Mouse (Mus musculus) bone marrow, adult 2 months (tissue): Measurements from ENCODE around the gene Mapk14. TPM values are rescaled to one million over a fixed set of nuclear protein-coding genes. Genes with fewer than 3 reads are reported as not detected.

ENCODE experiments used
- H3K27ac ChIP-seq: fragments of 200-500 bp; 2 replicates; pipeline ENCODE4 v1.5.1; 2012; ENCODE audit warnings: low read depth, mild to moderate bottlenecking, control low read depth, inconsistent platforms, low read length; ENCODE audit not compliant: control insufficient read depth, poor library complexity, insufficient read depth
- H3K4me1 ChIP-seq: fragments of 200-500 bp; 2 replicates; pipeline ENCODE4 v1.6.1; 2011; ENCODE audit warnings: low read length; ENCODE audit not compliant: control insufficient read depth, insufficient read depth
- H3K4me3 ChIP-seq: fragments of 200-500 bp; replicated peaks from 2 replicates; pipeline ENCODE3; 2011; ENCODE audit warnings: mild to moderate bottlenecking, low read depth, low read length, control low read depth; ENCODE audit not compliant: control insufficient read depth
- CTCF ChIP-seq: fragments of 200-500 bp; IDR thresholded peaks from 2 replicates; pipeline ENCODE4 v1.5.1; 2011; ENCODE audit warnings: low read length, control low read depth; ENCODE audit not compliant: control insufficient read depth, insufficient read depth
- POLR2A ChIP-seq: fragments of 200-500 bp; IDR thresholded peaks from 2 replicates; pipeline ENCODE4 v1.6.1; 2011; ENCODE audit warnings: low read depth, mild to moderate bottlenecking, control low read depth, low read length, borderline replicate concordance; ENCODE audit not compliant: control insufficient read depth
- WGBS: fragments of 180-500 bp; shearing (Covaris S2); methylation state at CpG from one replicate; pipeline ENCODE4 v1.1.7; 2018; 5-methylcytosine and 5-hydroxymethylcytosine counted together
- polyA plus RNA-seq: library from polyadenylated mRNA; stranded (reverse); fragments of >200 nt; gene quantifications from 2 replicates; pipeline ENCODE4 v1.2.4, GENCODE M21; 2011; ENCODE audit warnings: low replicate concordance; ENCODE audit not compliant: missing spikeins, insufficient read depth, insufficient read length

Mapk14 gene
- polyA plus RNA-seq, 1 experiment = 100 TPM

DNA sequence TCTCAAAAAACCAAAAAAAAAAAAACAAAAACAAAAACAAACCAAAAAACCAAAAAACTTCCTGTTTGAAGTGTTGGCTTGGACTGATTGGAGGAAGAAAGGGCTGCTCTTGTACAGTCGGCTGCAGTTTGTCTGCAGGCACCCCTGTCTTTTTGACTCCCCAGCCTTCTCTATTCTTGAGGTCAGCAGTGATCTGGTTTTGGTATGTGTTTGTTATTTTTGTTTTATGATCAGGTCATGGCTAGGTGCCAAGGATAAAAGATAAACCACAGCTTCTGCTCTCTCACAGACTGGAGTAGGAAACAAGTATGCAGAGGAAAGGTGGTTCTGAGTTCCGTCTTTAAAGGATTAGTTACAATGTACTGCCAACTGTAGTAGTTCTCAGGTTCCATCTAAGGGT, 11.5 kb downstream of the Mapk14 start:
- Histone ChIP-seq H3K4me1 (peaks cover 3% of the 10 kb centered on the region; the same call in 1 of the 2 replicates), H3K4me3 (no peak overlapping the region), H3K27ac (no peak overlapping the region)
- TF ChIP-seq CTCF (no peak), POLR2A (no peak)
- 25% methylated on average over 2 of the region's 2 CpGs for WGBS

DNA sequence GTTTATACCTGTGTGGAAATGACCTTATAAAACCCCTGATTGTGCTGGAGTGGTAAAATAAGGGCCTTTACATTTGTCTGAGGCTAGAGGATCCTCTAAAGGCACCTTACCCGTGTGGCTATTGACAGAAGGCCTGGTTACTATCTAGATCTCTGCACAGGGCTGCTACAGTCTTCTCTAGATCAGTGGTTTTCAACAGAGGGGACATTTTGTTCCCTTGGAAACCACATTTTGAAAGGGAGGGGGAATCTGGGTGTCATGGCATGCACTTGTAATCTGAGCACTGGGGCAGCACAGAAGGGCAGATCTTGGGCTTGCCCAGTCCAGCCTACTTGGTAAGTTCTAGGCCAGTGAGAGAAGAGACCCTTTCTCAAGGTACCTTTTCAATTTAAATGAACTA, 15.6 kb downstream of the Mapk14 start:
- H3K4me3 ChIP-seq = no peak overlapping the region
- 3% methylated on average over 1 of the region's 1 CpGs for WGBS
- H3K27ac ChIP-seq = no peak overlapping the region
- TF ChIP-seq CTCF (no peak), POLR2A (no peak)
- peaks cover 3% of the 10 kb centered on the region; the same call in 1 of the 2 replicates for H3K4me1 ChIP-seq

DNA sequence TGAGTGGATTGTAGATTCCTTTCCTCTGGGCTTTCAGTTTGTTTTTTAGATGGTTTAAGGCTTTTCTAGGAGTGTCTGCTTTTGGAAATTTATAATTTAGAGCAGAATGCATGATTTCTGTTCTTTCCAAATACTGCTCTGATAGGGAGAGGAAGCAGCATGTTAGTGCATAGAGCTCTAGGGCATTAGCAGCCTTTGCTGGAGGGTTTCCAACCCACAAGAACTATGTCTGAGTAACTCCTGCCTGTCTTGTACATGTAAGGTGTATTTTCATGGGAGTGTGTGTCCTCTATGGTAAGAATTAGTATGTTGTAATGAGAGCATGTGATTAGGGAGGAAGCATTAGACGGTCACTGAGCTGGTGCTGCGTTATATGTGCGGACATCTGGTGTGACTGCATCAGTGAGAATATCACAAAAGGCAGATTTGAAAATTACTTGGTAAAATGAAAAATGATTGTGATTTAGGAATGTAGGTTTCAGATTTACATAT, 16.1 kb downstream of the Mapk14 start:
- Histone ChIP-seq H3K27ac (no peak overlapping the region), H3K4me1 (peaks cover 5% of the 10 kb centered on the region; the same call in 1 of the 2 replicates)

DNA sequence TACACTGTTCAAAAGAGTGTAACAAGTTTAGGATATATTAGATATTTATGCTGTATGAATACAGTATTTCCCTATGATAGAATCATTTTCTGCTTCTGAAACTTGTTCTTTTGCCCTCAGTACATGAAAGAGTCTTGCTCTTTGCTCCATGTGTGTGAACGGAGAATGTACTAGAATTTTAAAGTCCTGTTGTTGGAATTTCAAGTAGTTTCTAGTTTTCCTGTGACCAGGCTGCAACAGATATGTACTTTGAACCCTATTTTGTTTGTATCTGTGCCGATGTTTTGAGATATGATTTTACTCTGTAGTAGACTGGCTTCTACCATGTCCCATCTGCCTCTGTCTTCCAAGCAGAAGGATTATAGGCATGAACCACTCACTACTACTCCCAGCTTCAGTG, 16.7 kb downstream of the Mapk14 start:
- H3K27ac ChIP-seq = no peak overlapping the region
- WGBS = 78% methylated on average over 2 of the region's 2 CpGs
- H3K4me3 ChIP-seq = no peak overlapping the region
- TF ChIP-seq CTCF = no peak
- no peak for TF ChIP-seq POLR2A
- H3K4me1 ChIP-seq = peaks cover 5% of the 10 kb centered on the region; the same call in 1 of the 2 replicates

More for the DNA sequence above, 16.1 kb downstream of the Mapk14 start:
- WGBS = 33% methylated on average over 3 of the region's 3 CpGs
- no peak overlapping the region for H3K4me3 ChIP-seq
- TF ChIP-seq POLR2A = no peak
- no peak for TF ChIP-seq CTCF

DNA sequence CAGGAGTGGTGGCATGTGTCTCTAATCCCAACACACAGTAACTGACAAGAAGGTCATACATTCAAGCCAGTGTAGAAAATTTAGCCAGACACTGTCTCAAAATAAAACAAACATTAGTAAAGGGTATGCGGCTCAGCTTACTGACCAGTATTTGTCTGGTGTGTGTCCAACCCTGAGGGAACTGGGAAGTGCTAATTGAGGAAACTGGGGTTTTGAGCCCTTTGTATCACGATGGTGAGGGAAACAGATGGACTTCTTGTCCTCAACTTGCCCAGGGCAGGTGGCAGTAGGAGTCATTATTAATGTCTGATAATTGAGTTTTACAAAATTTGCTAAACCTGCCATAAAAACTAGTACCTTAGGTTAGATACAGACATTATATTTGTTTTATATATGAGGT, 17.9 kb downstream of the Mapk14 start:
- 9% methylated on average over 2 of the region's 2 CpGs for WGBS
- no peak overlapping the region for H3K4me3 ChIP-seq
- peaks cover 5% of the 10 kb centered on the region; the same call in 1 of the 2 replicates for H3K4me1 ChIP-seq
- H3K27ac ChIP-seq = no peak overlapping the region
- no peak for TF ChIP-seq POLR2A
- no peak for TF ChIP-seq CTCF

DNA sequence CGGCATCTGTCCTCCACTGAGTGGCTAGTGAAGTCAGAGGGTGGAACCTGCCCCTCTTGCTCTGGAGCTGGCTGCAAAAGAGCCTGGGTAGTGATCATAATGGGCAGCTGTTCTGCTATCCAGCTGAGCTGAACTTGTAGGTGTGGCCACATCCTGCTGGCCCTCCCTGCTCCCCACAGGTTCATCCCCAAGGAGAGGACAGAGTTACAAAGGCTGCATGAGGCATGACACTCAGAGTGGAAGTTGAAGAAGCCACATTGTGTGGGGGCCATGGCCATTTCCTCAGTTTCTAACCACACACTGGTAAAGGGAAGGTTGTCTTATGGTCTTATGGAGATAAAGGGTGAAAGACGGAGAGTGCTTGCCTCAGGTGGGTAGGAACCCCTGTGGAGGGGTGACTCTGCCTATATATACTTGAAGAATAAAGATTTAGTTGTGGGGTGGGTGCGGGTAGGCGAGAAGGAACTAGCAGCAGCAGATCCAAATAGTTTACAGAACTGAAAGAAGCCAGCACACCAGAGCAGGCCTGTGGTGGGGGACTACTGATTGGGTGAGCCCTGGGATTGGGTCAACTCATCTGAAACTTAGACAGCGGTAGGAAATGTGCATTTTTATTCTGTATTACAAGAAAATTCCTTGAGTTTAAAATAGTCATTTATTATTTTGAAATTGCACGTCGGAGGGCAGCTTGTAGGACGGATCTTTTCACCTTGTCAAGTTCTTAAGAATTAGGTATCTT, 18.6 kb downstream of the Mapk14 start:
- H3K4me1 ChIP-seq = peaks cover 5% of the 10 kb centered on the region; the same call in 1 of the 2 replicates
- 41% methylated on average over 8 of the region's 8 CpGs for WGBS
- TF ChIP-seq POLR2A (no peak), CTCF (no peak)
- peak overlapping the region; percentile 2 for H3K27ac ChIP-seq
- H3K4me3 ChIP-seq = no peak overlapping the region

DNA sequence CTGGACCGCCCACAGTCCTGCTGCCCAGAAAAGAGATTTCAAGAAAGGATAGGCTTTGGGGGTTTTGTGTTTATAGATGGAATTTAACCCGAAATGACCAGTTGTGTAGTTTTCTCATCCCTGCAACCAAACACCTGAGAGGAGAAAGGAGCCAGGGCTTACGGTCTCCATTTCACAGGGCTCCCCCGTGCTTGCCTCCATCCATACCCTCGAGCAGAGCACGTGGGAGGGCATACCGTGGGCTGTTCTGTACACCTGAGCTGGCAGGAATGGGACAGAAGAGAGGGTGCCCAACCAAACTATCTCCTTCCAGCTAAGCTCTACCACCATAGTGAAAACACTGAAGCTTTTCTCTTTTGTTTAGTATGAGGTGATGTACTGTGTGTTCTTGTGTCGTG, 19.2 kb downstream of the Mapk14 start:
- peaks cover 6% of the 10 kb centered on the region; the same call in 1 of the 2 replicates for H3K4me1 ChIP-seq
- TF ChIP-seq CTCF = no peak
- TF ChIP-seq POLR2A = no peak
- H3K27ac ChIP-seq = no peak overlapping the region
- 76% methylated on average over 8 of the region's 8 CpGs for WGBS
- no peak overlapping the region for H3K4me3 ChIP-seq

DNA sequence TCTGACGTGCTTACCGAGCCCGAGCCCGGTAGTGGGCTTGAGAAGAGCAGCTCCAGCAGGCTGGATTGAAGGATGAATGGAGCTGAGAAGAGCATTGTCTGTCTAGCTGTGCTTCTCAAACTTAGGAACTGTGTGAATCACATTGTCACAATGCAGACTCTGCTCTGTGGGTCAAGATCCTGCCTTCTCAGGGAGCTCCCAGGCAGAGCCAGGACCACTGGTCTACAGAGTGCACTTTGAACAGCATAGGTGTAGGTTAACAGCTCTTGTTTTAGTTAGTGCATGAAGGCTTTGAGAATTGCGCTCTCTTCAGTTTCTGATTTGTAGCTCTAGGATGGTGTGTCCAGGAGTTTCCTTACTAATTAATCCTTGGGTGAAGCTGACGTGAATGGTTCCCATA, 20.1 kb downstream of the Mapk14 start:
- no peak overlapping the region for H3K27ac ChIP-seq

DNA sequence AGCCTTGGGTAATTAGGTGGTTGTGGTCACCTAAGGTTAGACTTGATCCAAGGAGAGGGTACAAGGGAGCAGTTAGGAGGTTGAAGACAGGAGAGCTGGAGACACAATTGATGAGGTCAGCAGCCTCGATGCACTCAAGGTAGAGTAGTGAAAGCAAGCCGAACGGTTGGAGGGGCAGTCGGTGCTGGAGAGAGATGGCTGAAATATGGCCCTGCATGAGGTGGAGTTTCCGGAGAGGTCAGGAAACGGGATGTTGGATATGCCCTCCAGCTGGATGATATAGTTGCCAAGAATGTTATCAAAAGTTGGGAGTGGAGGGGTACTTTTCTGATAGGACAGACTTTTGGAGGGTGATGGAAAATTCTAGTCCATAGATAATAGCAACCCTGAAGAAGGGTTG, 21.2 kb downstream of the Mapk14 start:
- 75% methylated on average over 6 of the region's 6 CpGs for WGBS
- no peak for TF ChIP-seq CTCF
- no peak for TF ChIP-seq POLR2A
- peaks cover 6% of the 10 kb centered on the region; the same call in 1 of the 2 replicates for H3K4me1 ChIP-seq
- no peak overlapping the region for H3K4me3 ChIP-seq
- no peak overlapping the region for H3K27ac ChIP-seq

More for the DNA sequence above, 20.1 kb downstream of the Mapk14 start:
- WGBS = 94% methylated on average over 6 of the region's 6 CpGs
- H3K4me3 ChIP-seq = no peak overlapping the region
- no peak for TF ChIP-seq POLR2A
- TF ChIP-seq CTCF = no peak
- H3K4me1 ChIP-seq = peaks cover 6% of the 10 kb centered on the region; the same call in 1 of the 2 replicates

DNA sequence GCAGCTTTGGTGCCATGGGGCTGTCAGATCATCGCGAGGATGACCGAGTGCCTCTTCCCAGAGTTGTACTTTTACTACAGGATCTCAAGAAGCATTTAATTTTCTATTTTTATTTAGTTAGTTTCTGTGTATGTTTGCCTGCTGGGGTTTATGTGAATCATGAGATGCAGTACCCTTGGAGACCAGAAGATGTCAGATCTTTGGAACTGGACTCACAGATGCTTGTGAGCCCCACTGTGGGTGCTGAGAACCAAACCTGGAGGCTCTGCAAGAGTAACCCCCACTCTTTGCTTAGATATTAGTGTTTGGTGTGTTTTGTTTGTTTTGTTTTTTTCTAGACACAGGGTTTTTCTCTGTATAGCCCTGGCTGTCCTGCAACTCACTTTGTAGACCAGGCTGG, 22.9 kb downstream of the Mapk14 start:
- Histone ChIP-seq H3K4me1 (peaks cover 6% of the 10 kb centered on the region; the same call in 1 of the 2 replicates), H3K27ac (no peak overlapping the region), H3K4me3 (no peak overlapping the region)
- TF ChIP-seq CTCF = no peak
- TF ChIP-seq POLR2A = no peak
- 94% methylated on average over 3 of the region's 3 CpGs for WGBS
